Mouse (Mus musculus): ENCODE data around the gene Cldn10. TPM values are rescaled to one million over a fixed set of nuclear protein-coding genes. Genes with fewer than 3 reads are reported as not detected.

Cldn10 gene
- total RNA-seq, 2 experiments from 2014 or later, result 29.1 to 30.0 TPM

GRCm38 (mm10) chr14:118823313-118823712 lies 35.6 kb downstream of the Cldn10 start:
- DNase-seq (ENCODE audit: low spot score in 2 of 2), result no peak

DNA sequence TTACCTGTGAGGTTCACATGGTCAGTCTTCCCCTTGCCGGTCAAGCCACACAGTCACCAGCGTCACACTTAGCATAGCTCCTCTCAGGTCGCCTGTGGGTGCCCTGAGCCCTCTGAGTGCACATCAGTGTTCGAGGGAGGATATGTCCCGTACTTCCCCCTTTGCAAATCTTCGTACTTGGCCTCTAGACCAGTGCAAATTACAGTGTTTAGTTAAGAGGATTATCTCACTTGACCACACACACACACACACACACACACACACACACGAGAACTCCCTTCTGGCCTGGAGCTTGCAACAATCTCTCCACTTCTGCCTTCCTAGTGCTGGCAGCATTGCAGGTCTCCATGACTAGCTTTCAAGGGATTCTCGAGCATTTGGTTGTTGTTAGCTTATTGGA lies 38.6 kb downstream of the Cldn10 start:
- DNase-seq (ENCODE audit: low spot score in 2 of 2), result no peak

GRCm38 (mm10) chr14:118827283-118827904 lies 39.7 kb downstream of the Cldn10 start:
- no peak for DNase-seq (ENCODE audit: low spot score in 2 of 2)

GRCm38 (mm10) chr14:118829331-118830095 lies 41.8 kb downstream of the Cldn10 start:
- peak; percentile 20 to 36 for DNase-seq (ENCODE audit: low spot score in 2 of 2)

DNA sequence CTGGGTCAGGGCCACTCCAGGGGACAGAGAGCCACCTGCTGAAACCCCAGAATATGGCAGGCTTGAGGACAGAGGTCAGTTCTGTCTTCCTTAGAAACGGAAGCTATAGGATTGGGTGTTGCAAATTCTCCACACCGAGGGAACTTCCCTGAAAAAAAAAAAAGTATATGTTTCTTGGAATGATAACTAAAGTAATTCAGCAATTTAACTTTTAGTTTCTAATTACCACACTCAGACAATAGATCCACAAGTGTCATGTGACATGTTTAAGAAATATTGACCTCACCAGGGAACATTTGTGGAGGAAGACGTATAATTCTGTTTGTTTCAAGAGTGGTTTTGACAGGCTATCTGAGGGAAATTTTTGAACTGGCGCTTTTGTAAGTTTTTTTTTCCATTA lies 43.9 kb downstream of the Cldn10 start:
- no peak for DNase-seq (ENCODE audit: low spot score in 2 of 2)

DNA sequence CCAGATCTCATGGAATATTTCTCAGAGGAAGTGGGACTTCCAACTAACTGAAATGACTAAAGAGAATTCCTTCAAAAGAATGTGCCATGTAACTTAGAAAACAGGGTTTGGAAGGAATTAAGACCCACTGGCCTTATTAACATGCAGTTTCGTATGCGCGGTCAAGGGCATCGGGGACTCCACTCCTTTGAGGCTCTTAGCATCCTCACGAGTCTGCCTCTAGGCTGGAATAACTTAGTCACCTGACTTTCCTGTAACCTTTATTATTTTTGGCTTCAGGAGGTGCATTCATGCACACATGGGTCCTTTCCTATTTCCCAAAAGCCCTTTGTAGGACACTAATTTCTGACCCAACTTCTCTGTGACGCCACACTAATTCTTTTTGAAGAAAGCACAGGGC lies 45.5 kb downstream of the Cldn10 start:
- no peak for DNase-seq (ENCODE audit: low spot score in 2 of 2)

DNA sequence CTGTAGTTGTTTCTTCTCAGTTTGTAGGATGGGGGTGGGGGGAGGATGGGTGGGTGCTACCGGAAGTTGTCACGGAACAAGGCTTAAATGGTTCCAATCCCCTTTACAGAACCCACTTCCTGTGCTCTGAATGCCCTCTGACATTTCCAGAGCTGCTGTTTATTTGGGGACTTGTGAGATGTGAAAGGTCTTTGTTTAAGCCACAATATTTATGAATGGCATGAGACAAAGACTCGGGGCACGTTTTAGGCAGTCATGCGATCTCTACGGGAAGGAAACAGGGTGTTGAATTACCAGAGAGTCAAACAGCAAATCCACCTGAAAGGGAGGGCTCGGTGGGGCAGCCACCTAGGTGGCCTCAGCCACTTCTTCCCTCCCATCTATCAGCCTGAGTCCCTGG lies 46.6 kb downstream of the Cldn10 start:
- DNase-seq (ENCODE audit: low spot score in 2 of 2), result no peak

- no peak for DNase-seq (ENCODE audit: low spot score in 2 of 2)
Observed at GRCm38 (mm10) chr14:118836145-118836544, 48.4 kb downstream of the Cldn10 start.

DNA sequence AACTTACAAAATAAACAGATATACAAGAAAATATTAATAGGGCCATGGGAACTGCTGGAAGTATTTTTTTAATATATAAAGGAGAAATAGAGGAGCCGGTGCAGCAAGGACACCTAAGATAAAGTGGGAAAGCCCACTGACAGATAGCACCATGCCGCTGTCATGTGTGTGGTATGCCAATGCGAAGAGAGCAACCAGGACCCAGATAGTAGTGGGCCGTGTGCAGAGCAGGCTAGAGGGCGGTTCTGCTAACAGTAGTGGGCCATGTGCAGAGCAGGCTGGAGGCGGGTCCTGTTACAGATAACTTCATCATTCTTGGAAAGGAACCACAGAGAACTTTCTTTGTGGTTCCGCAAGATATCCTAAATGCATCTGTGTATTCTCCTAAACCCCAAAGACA lies 49.0 kb downstream of the Cldn10 start:
- no peak for DNase-seq (ENCODE audit: low spot score in 2 of 2)

GRCm38 (mm10) chr14:118838556-118839120 lies 50.9 kb downstream of the Cldn10 start:
- DNase-seq (ENCODE audit: low spot score in 2 of 2), result no peak

DNA sequence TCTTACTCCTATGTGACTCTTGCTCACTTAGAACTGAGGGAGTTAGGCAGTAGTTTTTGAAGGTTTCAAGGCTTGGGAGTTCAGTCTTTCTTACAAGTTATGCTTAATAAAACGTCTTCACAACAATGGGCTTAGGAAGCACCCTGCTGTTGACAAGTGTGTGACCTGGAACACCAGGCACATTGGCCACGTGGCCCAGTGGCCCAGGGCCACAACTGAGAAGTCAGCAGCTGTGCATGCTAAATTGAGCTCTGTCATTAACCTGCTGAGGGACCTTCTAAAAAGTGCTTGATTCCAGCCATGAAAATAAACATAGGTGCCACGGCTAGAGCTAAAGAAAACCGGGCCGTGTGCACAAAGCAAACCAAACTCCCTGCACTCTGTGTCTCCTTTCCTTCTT lies 51.7 kb downstream of the Cldn10 start:
- no peak for DNase-seq (ENCODE audit: low spot score in 2 of 2)

DNA sequence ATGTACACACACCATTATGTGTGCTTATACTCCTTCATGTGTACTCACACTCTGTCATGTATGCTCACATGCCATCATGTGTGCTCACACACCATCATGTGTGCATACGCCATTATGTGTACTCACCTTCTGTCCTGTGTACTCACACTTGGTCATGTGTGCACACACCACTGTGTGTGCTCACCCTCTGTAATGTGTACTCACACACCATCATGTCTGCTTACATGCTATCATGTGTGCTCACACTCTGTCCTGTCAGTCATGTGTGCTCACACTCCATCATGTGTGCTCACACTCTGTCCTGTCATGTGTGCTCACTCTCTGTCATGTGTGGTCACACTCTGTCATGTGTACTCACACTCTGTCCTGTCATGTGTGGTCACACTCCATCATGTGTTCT lies 52.3 kb downstream of the Cldn10 start:
- no peak for DNase-seq (ENCODE audit: low spot score in 2 of 2)

DNA sequence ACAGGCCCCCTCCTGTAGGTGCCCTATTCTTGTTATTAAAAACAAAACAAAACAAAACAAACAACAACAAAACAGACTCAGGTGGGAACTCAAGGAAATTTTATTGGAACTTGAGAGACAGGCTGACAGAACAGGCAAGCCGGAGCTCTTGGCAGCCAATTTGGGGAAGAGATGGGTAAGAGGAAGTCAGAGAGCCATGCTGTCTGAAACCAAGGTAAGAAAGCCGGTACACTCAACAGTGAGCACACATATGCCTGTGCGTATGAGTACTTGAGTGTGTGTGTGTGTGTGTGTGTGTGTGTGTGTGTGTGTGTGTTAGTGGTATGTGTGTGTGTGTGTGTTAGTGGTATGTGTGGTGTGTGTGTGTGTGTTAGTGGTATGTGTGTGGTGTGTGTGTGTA lies 54.6 kb downstream of the Cldn10 start:
- DNase-seq (ENCODE audit: low spot score in 2 of 2), result no peak

- DNase-seq (ENCODE audit: low spot score in 2 of 2), result no peak
Observed at GRCm38 (mm10) chr14:118846834-118847233, 59.1 kb downstream of the Cldn10 start.

DNA sequence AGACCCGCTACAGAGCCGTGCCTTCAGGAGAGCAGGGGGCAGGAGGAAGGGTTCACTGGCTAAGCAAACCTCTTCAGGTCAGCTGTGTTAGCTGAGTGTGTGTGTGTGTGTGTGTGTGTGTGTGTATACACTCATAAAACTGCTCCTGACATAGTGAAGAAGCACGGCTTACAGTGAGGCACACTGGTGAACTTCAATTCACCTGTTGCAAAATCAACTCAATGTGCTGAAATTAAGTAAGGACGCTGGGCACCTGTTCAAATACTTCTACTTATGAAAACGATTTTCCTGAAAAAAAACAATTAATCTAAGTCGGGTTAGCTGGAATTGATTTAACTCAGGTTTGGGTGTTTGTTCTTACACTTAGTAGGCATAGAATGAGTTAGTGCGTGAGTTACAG lies 60.5 kb downstream of the Cldn10 start:
- DNase-seq (ENCODE audit: low spot score in 2 of 2), result no peak

DNA sequence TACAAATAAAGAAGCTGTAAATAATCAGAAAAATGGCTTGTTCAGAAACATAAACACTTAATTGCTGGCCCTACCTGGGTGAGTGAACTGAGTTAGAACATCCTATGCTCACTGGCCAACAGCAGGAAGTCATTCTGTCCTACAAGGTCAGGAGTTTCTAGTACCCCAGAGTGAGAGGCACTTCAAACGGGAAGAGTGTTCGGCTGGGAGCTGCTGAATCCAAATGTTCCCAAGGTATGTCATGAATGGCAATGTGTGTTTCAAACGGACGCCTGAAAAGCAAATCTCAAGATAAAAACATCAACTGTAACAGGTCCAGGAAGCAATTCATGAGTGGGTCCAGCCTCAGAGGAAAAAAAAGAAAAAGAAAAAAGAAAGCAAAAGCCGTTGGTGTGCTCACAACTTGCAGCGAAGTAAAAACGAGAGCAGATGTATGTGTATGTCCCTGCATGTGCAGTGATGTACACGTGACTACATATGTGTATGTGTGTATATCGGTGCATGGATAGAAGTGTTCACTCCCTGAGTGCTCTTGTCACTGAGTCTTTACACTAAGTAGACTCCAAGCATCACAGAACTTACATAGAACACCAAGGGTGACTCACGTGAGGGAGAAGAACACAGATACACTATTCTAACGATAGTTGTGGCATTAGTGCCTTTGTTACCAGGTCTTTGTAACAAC lies 62.4 kb downstream of the Cldn10 start:
- DNase-seq (ENCODE audit: low spot score in 2 of 2), result no peak

DNA sequence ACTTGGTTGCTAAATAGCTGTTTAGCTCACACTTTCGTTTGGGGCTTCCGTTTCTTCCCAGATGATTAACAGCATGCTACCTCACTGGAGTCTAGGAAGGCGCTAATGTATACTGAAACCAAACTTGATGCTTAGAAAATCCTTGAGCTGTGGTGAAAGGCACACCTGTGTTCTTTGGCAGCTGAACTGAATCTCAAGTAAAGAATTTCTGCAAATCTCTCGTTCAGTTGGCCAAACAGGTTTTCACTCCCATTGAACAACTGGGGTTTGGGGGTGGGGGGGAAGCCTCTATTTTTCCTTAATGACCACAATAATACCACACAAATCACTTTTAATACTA lies 63.0 kb downstream of the Cldn10 start:
- DNase-seq (ENCODE audit: low spot score in 2 of 2), result no peak

- no peak for DNase-seq (ENCODE audit: low spot score in 2 of 2)
Observed at GRCm38 (mm10) chr14:118851496-118852107, 63.9 kb downstream of the Cldn10 start.

GRCm38 (mm10) chr14:118854371-118855114 lies 66.8 kb downstream of the Cldn10 start:
- peak in 1 of 2 experiments; percentile 36 for DNase-seq (ENCODE audit: low spot score in 2 of 2)

DNA sequence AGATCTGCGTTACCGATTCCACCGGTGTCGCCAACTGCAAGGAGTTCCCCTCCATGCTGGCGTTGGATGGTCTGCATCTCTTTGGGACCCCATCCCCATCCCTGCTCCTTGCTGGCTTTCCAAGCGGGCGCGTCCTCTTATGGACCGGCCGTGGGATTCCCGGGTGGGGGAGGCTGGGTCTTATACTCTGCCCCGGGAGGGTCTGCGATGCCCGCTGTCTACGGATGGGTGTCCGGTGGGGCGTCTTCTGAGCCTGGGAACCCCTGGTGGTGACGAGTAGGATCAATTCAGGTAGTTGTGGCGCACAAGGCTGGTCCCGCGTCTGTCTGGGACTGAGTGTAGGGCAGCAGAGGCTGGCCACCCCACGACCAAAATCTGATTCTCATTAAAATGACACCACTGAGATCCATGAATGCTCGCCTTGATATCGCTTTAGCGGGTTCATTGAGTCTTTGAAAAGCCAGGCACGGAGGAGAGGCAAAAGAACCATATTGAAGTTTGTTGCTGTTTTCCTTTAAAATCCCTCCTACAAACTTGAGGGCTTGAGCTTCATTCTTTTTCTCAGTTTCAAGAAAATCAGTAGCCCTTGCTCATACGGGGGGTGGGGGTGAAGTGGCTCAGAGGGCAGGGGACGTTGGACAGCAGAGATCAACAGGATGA lies 67.6 kb downstream of the Cldn10 start:
- DNase-seq (ENCODE audit: low spot score in 2 of 2), result no peak
